ENCODE assay signal across 12 mouse cellular contexts in the genomic region with DNA sequence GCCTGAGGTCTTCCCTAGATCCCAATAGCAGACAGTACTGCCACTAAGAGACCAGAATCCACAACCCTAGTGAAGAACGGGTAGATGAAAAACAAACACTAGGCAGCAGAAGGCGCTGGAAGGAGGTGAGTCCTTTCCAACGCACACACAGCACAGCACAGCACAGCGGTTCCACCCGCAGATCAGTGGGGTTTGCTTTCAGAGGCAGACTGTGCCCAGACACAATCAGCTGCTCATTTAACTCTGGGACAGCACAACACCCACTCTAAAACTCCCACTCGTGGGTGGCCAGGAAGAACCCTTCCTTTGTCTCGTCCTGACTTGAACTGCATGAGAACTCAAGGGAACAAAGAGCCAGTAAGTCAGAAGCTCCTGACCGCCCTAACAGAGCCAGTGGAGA. TPM values are rescaled to one million over a fixed set of nuclear protein-coding genes. Genes with fewer than 3 reads are reported as not detected.
DNase-seq lines count a peak whose midpoint lies in the region; ATAC-seq and TF ChIP-seq lines count a peak whose summit lies in the region.
"Had no signal": no experiment of that assay in that cellular context is flagged by ENCODE, and none has a peak within 500 bp of the region (broad histone marks: within the 10 kb centered on the region; RNA-seq: fewer than 3 reads in every experiment).

No protein-coding gene starts in this region.

- H3K27me3 ChIP-seq in heart, embryonic 15.5 days, result no peaks in the 10 kb centered on the region
- no peaks in the 10 kb centered on the region for H3K27me3 ChIP-seq in hindbrain, embryonic 12.5 days
- H3K27me3 ChIP-seq in stomach, postnatal 0 days (ENCODE audit: control insufficient read depth, insufficient read depth, low read length), result no peaks in the 10 kb centered on the region
- H3K27me3 ChIP-seq: Patski had no signal

- H3K4me3 ChIP-seq in heart, embryonic 15.5 days, result no peak overlapping the region
- no peak overlapping the region for H3K4me3 ChIP-seq in hindbrain, embryonic 12.5 days
- H3K4me3 ChIP-seq in stomach, postnatal 0 days (ENCODE audit: low read depth, low read length), result no peak overlapping the region

- no peak for TF ChIP-seq EP300 in stomach, postnatal 0 days (optimal IDR thresholded peaks at IDR 0.05)

- no peak for ATAC-seq in heart, embryonic 15.5 days (replicated peaks; ENCODE audit: insufficient number of reproducible peaks, insufficient read depth, low FRiP score, low read depth)
- ATAC-seq in hindbrain, embryonic 12.5 days (ENCODE audit: low FRiP score), result no peak
- ATAC-seq in stomach, postnatal 0 days (ENCODE audit: low FRiP score, low TSS enrichment), result 0 out of 2 replicates have a peak, but pooled peaks have one; percentile 8
- ATAC-seq: Patski had no signal

- no peaks in the 10 kb centered on the region for H3K9me3 ChIP-seq in heart, embryonic 15.5 days (replicated peaks)
- H3K9me3 ChIP-seq in hindbrain, embryonic 12.5 days (replicated peaks), result no peaks in the 10 kb centered on the region
- H3K9me3 ChIP-seq in stomach, postnatal 0 days (ENCODE audit: control insufficient read depth, low read length), result no peaks in the 10 kb centered on the region

- peaks cover 57% of the 10 kb centered on the region for H3K4me1 ChIP-seq in heart, embryonic 15.5 days (replicated peaks)
- H3K4me1 ChIP-seq in hindbrain, embryonic 12.5 days, result peaks cover 32% of the 10 kb centered on the region
- peaks cover 10% of the 10 kb centered on the region for H3K4me1 ChIP-seq in stomach, postnatal 0 days (replicated peaks; ENCODE audit: control insufficient read depth, insufficient read depth)

- peak overlapping the region; percentile 64 for H3K27ac ChIP-seq in heart, embryonic 15.5 days
- H3K27ac ChIP-seq in hindbrain, embryonic 12.5 days, result peak overlapping the region; percentile 49; the same call in 1 of the 2 replicates
- peak overlapping the region; percentile 40; the same call in 1 of the 2 replicates for H3K27ac ChIP-seq in stomach, postnatal 0 days (replicated peaks)

- no peak overlapping the region for H3K4me2 ChIP-seq in heart, embryonic 15.5 days
- no peak overlapping the region for H3K4me2 ChIP-seq in hindbrain, embryonic 12.5 days (replicated peaks)
- H3K4me2 ChIP-seq in stomach, postnatal 0 days (replicated peaks; ENCODE audit: low read depth), result 0 out of 2 replicates have a peak overlapping the region, but pooled peaks have one; percentile 3

- TF ChIP-seq CTCF in stomach, postnatal 0 days (IDR thresholded peaks at IDR 0.05; ENCODE audit: low read depth), result no peak

- intact Hi-C loops in heart, postnatal 36 days (cut with DNase I), result no loop called here

- H3K9ac ChIP-seq in heart, embryonic 15.5 days, result no peak overlapping the region
- H3K9ac ChIP-seq in hindbrain, embryonic 12.5 days, result no peak overlapping the region
- H3K9ac ChIP-seq in stomach, postnatal 0 days (ENCODE audit: low read length), result no peak overlapping the region; the same call in 1 of the 2 replicates

- 28% methylated on average over 8 of the region's 8 CpGs for WGBS in heart, embryonic 15.5 days
- 11% methylated on average over 8 of the region's 8 CpGs for WGBS in hindbrain, embryonic 12.5 days
- 24% methylated on average over 8 of the region's 8 CpGs for WGBS in stomach, postnatal 0 days

- H3K36me3 ChIP-seq in heart, embryonic 15.5 days, result no peaks in the 10 kb centered on the region
- H3K36me3 ChIP-seq in hindbrain, embryonic 12.5 days, result no peaks in the 10 kb centered on the region
- H3K36me3 ChIP-seq in stomach, postnatal 0 days (ENCODE audit: control insufficient read depth, insufficient read depth, low read length), result no peaks in the 10 kb centered on the region

- no peak for DNase-seq in heart, postnatal 36 days
- peak; percentile 70 for DNase-seq in right cerebral cortex, adult 18-20 months
- DNase-seq in right cerebral cortex, postnatal 10 days (ENCODE audit: low spot score in 2 of 2), result no peak
- no peak for DNase-seq in stomach, postnatal 0 days (ENCODE audit: low spot score)
- DNase-seq in embryo, embryonic 10 days (ENCODE audit: low spot score), result no peak
- no peak for DNase-seq in urinary bladder, postnatal 36 days (ENCODE audit: low spot score in 2 of 2)
- DNase-seq: embryo, embryonic 11 days; kidney, adult 18-20 months had no signal

RNA-seq across cellular contexts. Expression of gene A730071L15Rik, which starts 20.6 kb away (rescaled TPM):
- 0.34 and 0.55 TPM in 2 replicates for polyA plus RNA-seq in heart, embryonic 15.5 days (2015; fragmentation: Nextera tagmentation; extraction: Ambion mirVana)
- total RNA-seq in heart, postnatal 36 days (2021), result not detected
- polyA plus RNA-seq in hindbrain, embryonic 12.5 days (2016; fragmentation: Nextera tagmentation; extraction: Ambion mirVana), result 0.40 and 0.41 TPM in 2 replicates
- 0.27 and 0.33 TPM in 2 replicates for polyA plus RNA-seq in stomach, postnatal 0 days (2015; fragmentation: Nextera tagmentation; extraction: Ambion mirVana)

RNA-seq across cellular contexts. Expression of gene Nudcd3, which starts 21.0 kb away (rescaled TPM):
- 28.9 and 33.5 TPM in 2 replicates for polyA plus RNA-seq in heart, embryonic 15.5 days (2015; fragmentation: Nextera tagmentation; extraction: Ambion mirVana)
- 10 to 100 TPM; 61.2 to 64.6 TPM for total RNA-seq in heart, postnatal 36 days (2021)
- 57.7 and 58.6 TPM in 2 replicates for polyA plus RNA-seq in hindbrain, embryonic 12.5 days (2016; fragmentation: Nextera tagmentation; extraction: Ambion mirVana)
- polyA plus RNA-seq in stomach, postnatal 0 days (2015; fragmentation: Nextera tagmentation; extraction: Ambion mirVana), result 22.1 and 23.3 TPM in 2 replicates

RNA-seq across cellular contexts. Expression of gene Npc1l1, which starts 50.7 kb away (rescaled TPM):
- polyA plus RNA-seq in heart, embryonic 15.5 days (2015; fragmentation: Nextera tagmentation; extraction: Ambion mirVana), result not detected in 2 replicates
- total RNA-seq in heart, postnatal 36 days (2021), result under 1 TPM in 1 of 2 experiments, not detected in 1; 0.08 TPM
- polyA plus RNA-seq in hindbrain, embryonic 12.5 days (2016; fragmentation: Nextera tagmentation; extraction: Ambion mirVana), result 0.05 TPM in 1 of 2 replicates, not detected in the other
- 1.5 TPM in 2 replicates for polyA plus RNA-seq in stomach, postnatal 0 days (2015; fragmentation: Nextera tagmentation; extraction: Ambion mirVana)
- total RNA-seq: megakaryocyte-erythroid progenitor cell, adult 5-6 weeks had no signal
